Mouse (Mus musculus) adrenal gland, postnatal 25 days (tissue): ENCODE results near the gene Fam102b. TPM values are rescaled to one million over a fixed set of nuclear protein-coding genes. Genes with fewer than 3 reads are reported as not detected.

Experiments used
- DNase-seq: peaks from one replicate; pipeline ENCODE4 v3.0.0; 2021; ENCODE audit warnings: mixed read lengths
- microRNA-seq, 2 experiments: library from miRNA; unstranded; fragments of <30 nt; microRNA quantifications; one replicate each; pipeline ENCODE4 v1.2.0; 2021
- total RNA-seq: library from RNA; stranded (reverse); gene quantifications from 2 replicates; pipeline ENCODE4 v1.2.3, GENCODE M21; 2021

The Fam102b gene
- total RNA-seq, 1 experiment from 2014 or later, result 9.4 TPM

- DNase-seq, result no peak
Observed at GRCm38 (mm10) chr3:108961226-108961625, 66.2 kb downstream of the Fam102b start.

DNA sequence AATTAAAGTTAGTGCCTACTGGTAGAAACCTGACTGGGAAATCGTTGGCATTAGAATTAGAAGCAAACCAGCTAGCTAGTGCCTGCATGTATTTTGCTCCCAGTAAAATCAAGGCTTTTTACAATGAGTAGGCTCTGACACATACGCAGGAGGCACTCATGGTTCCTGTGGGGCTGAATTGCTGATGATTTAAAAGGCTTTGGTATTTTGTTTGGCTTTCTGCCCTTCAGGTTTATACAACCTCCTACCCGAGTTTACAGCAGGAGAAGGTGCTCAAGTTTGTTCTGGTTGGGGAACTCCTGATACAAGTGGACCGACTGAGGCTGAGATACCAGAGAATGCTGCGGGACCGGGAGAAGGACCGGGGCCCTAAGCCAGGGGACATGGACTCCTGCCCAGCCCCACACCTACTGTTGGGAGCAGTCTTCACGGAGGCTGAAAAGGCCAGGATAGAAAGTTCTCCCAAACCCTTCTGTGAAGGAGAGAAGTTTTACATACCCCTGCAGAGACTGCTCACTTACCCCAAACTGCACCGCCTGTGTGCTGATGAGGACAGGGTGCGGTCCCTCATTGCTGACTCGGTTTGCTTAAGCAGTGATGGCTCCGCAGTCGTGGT lies 67.6 kb downstream of the Fam102b start:
- DNase-seq, result no peak

GRCm38 (mm10) chr3:108957976-108958375 lies 69.4 kb downstream of the Fam102b start:
- DNase-seq, result no peak

GRCm38 (mm10) chr3:108940996-108941395 lies 86.4 kb downstream of the Fam102b start:
- DNase-seq, result no peak

DNA sequence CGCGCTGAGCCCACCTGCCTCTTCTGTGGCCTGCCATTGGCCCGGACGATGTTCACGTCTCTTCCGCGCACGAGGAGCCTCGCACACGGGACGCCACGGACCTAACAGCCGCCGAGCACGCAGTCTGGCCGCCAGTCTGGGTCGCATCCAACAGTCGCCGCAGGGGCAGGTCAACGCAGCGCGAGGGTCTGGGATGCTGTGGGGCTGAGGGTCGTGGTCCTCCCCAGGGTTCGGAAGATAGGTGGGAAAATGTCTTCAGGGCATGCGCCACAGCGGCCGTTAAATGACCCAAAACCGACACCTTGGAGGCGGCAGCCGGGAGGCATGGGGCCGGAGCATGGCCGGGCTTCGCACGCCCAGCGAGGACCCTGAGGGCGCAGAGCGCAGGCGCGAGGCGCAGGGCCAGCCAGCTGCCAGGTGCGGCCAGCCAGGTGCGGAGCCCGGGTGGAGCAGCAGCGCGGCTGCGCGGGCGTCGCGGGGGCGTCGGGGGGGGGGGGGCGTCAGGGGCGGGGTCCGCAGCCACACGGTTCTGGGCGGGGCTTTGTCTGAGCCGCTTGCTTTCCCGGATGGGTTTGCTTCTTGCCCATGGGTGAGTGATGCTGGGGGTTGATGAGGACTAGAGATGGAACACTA lies 87.3 kb downstream of the Fam102b start, which contains the start of gene Gm9857:
Gm9857 (minus strand) TSS at position 445 of the 633 bp plus-strand sequence.
- DNase-seq, result no peak

DNA sequence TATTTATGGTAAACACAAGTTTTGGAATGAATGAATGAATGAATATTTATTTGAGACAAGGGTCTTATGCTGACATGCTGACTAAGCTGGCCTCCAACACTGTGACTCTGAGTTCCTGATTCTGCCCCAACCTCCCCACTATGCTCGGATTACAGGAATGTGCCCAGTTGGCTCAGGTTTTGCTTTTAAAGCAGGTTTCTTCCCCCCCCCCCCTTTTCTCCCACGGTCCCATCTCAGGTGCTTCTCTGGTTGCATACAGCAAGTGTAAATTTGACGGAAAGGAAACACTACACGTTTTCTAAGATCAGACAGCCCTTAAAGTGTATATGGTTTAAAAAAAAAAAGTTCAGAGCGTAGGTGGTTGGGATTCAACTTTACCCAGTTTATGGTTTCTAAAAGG lies 87.8 kb downstream of the Fam102b start, which contains the start of gene Henmt1:
Henmt1 (plus strand) TSS at position 301 of the 400 bp plus-strand sequence.
- no peak for DNase-seq

- no peak for DNase-seq
Observed at GRCm38 (mm10) chr3:108938691-108939090, 88.7 kb downstream of the Fam102b start.

DNA sequence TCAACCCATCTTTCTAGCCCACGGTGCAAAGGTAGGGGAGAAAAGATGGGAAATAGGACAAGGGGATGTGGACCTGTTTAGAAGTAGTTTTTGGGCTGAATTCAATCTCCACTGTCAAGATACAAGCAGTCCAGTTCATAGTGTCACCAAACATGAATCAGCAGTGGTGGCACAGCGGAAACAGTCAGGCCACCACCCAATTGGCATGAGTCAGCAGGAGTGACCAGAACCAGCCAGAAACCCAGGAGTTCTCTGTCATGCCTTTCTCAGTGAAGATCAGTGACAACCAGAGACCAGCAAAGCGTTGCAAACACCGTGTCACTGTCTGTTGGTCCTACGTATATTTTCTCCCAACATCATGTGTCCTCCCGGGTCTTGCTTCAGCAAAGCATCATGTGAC lies 93.8 kb downstream of the Fam102b start:
- peak; percentile 12 for DNase-seq

- no peak for DNase-seq
Observed at GRCm38 (mm10) chr3:108926308-108926707, 101.1 kb downstream of the Fam102b start.

DNA sequence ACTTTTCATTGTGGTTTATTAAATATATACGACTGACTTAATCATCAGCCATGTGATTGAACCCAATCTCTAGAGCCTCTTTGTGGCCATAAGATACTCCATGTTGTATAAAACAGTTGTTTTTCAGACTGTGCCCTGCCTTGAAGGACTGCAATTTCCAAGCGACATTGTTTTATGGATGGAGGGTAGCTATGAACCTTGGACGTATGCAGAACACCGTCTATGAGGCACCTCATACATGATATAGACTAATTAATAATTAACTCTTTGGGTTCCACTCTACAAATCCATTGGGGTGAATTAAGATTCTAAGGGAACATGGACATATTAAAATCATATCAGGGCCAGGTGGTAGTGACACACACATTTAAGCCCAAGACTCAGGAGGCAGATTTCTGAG lies 101.7 kb downstream of the Fam102b start:
- no peak for DNase-seq

- DNase-seq, result no peak
Observed at GRCm38 (mm10) chr3:108921822-108922221, 105.6 kb downstream of the Fam102b start.

Small RNAs within 50 kb of the gene (microRNA-seq; reads per million reads assigned to microRNA genes)
- 0 reads per million in 2 experiments for gene Gm44384

Other genes with a start within 250 kb of the Fam102b start
- 45.0 and 63.2 TPM in 2 replicates for gene Stxbp3, start 187.1 kb downstream of the Fam102b start, total RNA-seq
- 0.57 and 0.79 TPM in 2 replicates for gene Fndc7, start 137.6 kb downstream of the Fam102b start, total RNA-seq
- 77.1 and 78.8 TPM in 2 replicates for gene Prpf38b, start 115.9 kb downstream of the Fam102b start, total RNA-seq
- gene Henmt1, start 87.7 kb downstream of the Fam102b start, total RNA-seq, result not detected in 2 replicates
- not detected in 2 replicates for gene Gm9857, start 87.2 kb downstream of the Fam102b start, total RNA-seq
- gene Slc25a54, start 52.9 kb upstream of the Fam102b start, total RNA-seq, result not detected in 2 replicates
- gene Slc25a24, start 95.5 kb upstream of the Fam102b start, total RNA-seq, result 43.1 and 60.5 TPM in 2 replicates